Mouse (Mus musculus) hematopoietic stem cell, adult 5-6 weeks (primary cell): Measurements from ENCODE around the gene Icosl. TPM values are rescaled to one million over a fixed set of nuclear protein-coding genes. Genes with fewer than 3 reads are reported as not detected.
A peak's percentile ranks its signal among the peaks of the same experiment; 100 is the strongest.

Experiments used
- ATAC-seq, 2 experiments: fragments of 125-278 bp in 1 of 2; replicated peaks in 1 of 2; 2 replicates each; pipeline ENCODE4 v1.8.0; 2016 to 2017; ENCODE audit warnings: inconsistent platforms in 2 of 2, mild to moderate bottlenecking in 2 of 2, moderate number of reproducible peaks in 2 of 2, low read depth in 1 of 2, moderate TSS enrichment in 1 of 2; ENCODE audit not compliant: low FRiP score in 2 of 2, poor library complexity in 2 of 2, severe bottlenecking in 2 of 2, insufficient read depth in 1 of 2, low TSS enrichment in 1 of 2
- total RNA-seq: library from RNA; stranded (forward); fragments of 172-1452, 232-1000 nt; gene quantifications from 2 replicates; pipeline ENCODE4 v1.2.3, GENCODE M21; 2017

Gene Icosl
- total RNA-seq, 1 experiment from 2014 or later: 5.1 TPM

DNA sequence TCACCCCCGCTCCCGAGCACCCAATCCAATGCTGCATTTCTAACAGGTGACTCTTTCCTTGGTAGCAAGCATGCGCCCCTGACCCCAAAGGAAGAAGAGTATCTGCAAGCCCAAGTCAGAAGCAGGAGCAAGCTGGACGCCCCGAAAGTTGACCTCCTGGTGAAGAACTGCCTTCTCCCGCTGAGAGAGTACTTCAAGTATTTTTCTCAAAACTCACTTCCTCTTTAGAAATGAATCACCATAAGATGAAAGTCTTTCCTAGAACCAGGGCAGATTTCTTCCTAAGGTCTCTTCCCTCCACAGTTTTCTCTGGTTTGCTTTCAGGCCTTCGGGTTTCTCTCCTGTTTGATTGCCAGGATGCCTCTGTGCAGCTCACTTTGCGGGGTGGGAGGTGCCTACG, 6.0 kb upstream of the Icosl start:
- no peak for ATAC-seq

GRCm38 (mm10) chr10:78067226-78067625, 1.9 kb upstream of the Icosl start:
- no peak for ATAC-seq

DNA sequence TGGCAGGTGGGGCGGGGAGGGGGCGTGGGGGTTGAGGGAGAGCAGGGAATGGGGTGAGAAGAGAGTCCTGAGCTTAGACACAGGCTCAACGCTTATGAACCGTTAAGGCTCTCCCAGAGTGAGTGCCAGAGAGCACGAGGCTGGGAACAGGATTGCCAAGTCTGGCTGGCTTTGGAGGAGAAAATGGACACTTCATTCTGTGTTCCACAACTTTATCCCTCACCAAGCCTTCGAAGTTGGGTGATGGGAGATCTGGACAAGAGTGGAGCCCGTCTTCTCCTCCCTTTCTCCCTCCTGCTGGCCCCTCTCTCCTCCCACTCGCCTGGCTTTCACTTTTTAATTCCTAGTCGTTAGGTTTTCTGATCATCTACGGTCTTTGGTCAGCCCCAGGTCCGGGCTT, 561 bp upstream of the Icosl start:
- ATAC-seq: no peak

DNA sequence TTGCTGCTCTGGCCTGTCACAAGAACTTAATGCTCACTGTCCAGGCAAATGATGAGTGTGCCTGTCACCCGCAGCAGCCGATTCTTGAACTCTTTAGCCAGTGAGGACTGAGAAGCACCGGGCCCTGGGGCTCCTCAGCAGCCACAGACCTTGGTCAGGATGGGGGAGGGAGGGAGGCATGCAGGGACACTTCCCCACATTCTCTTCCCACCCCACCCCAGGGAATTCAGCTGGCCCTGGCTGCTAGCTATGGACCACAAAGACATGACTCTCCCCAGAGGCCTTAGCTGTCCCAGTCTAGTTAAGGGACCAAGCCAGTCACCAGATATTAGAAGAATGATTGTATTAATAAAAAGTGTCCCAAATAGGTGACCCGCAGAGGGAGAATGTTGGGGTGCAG, 5.0 kb downstream of the Icosl start:
- ATAC-seq: no peak

GRCm38 (mm10) chr10:78074977-78075376, 5.9 kb downstream of the Icosl start:
- ATAC-seq: peak; percentile 57 to 70

DNA sequence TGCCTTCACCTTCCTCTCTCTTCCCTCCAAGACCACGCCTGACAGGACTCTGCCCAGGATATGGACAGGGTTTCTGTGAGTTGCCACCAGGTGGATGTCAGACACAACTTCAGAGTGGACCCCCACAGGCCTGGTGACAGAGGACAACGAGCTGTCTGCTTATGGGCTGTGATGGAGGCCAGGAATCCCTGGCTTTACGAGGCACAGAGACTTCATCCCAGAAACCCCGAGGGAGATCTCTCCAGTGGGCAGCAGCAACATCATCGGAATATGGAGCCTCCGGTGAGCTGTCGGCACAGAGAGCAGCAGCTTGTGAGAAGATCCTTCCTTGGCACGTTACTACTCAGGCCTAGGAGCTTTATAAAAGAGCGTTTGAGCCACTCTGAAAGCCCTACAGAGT, 8.8 kb downstream of the Icosl start:
- ATAC-seq: no peak

GRCm38 (mm10) chr10:78078276-78078675, 9.2 kb downstream of the Icosl start:
- no peak for ATAC-seq

DNA sequence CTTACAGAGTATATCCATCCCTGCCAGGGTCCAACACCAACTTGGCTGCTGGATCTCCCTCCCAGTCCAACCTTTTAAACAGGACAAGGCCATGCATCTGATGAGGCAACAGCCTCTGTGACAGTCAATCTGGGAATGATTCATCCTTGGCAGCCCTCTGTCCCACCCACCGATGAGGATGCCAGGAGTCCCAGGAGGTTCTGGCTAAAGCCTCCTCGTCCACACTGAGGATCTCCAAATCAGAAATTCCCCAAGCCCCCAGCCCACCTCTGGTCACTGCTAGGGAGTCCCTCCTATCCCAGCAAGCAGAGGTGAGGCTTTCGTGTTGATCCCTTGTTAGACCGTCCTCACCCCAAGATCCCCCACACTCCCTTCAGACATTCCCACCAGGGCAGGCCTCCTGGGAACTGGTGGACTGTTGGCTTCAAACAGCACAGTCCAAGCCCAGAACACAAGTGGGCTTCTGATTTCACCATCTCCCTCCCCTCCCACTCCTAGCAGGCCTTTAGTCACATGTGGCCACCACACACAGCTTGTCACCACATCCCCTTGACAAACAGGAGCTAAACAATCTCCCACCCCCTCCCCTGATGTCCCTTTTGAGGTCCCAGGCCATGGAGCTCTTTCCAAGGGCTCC, 11.0 kb downstream of the Icosl start:
- ATAC-seq: peak in 1 of 2 experiments; percentile 32; a peak in 1 of 4 replicates

DNA sequence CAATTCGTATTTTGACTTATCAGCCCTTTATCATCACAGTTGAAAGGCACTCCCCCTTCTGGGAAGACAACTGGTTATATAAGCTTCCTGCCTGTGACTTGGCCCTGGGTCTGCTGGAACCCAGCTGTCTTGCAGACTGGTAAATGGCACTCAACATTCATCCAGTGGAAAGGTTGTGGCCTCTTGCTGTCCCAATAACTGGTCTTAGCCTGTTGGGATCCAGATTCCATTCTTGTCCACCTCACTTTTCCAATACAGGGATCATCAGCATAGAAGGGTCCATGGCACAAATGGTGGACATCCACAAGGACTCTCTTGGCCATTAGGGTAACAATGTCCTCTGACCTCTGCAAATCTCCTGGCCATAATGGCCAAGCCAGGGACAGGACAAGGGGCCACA, 15.0 kb downstream of the Icosl start:
- ATAC-seq: no peak

- no peak for ATAC-seq
Measured at GRCm38 (mm10) chr10:78085711-78086110, 16.6 kb downstream of the Icosl start.

- ATAC-seq: peak; percentile 50
Measured at GRCm38 (mm10) chr10:78086444-78087061, 17.5 kb downstream of the Icosl start.

DNA sequence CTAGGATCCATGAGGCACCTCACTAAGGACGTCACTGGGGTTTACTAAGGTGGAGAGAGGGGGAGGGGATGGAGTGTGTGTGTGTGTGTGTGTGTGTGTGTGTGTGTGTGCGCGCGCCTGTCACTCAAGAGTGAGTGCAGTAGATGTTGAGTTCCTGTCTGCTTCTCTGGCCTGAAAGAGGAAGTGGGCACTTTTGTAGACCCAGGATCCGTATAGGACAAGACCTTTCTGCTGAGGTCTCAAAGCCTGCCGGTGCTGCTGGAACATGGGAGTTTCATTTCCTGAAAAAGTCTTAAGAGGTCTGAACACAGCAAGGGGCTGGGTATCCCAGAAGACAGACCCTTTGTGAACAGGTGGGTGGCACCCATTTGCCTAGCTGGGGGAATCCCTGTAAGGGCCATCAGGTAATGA, 18.0 kb downstream of the Icosl start:
- peak; percentile 86 to 89 for ATAC-seq

- ATAC-seq: no peak
Measured at GRCm38 (mm10) chr10:78090246-78090645, 21.1 kb downstream of the Icosl start.

DNA sequence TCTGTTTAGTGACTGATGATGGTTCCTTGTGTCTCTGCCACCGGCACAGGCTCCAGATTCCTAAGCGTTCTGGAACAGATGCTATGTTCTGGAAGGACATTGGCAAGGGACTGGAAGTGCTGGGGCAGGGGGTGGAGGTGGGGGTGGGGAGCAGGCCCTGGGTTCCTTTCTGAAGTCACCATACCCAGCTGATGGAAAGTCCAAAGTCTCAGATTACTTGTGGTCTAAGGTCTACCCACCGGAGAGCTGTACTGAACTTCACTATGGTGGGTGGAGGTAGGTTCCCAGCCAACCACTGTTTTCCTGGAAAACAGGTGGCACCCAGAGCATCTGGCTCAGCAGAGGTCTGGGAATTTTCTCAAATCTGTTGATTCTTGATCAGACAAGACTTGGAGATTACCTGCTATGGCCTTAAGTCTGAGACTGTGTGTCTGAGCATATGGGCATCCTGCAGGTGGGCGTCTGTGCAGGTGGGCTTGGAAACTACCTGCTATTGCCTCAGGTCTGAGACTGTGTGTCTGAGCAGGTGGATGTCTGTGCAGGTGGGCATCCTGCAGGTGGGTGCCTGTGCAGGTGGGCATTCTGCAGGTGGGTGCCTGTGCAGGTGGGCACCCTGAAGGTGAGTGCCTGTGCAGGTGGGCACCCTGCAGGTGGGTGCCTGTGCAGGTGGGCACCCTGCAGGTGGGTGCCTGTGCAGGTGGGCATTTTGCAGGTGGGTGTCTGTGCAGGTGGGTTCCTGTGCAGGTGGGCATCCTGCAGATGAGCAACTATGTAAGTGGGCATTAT, 21.8 kb downstream of the Icosl start:
- ATAC-seq: no peak

DNA sequence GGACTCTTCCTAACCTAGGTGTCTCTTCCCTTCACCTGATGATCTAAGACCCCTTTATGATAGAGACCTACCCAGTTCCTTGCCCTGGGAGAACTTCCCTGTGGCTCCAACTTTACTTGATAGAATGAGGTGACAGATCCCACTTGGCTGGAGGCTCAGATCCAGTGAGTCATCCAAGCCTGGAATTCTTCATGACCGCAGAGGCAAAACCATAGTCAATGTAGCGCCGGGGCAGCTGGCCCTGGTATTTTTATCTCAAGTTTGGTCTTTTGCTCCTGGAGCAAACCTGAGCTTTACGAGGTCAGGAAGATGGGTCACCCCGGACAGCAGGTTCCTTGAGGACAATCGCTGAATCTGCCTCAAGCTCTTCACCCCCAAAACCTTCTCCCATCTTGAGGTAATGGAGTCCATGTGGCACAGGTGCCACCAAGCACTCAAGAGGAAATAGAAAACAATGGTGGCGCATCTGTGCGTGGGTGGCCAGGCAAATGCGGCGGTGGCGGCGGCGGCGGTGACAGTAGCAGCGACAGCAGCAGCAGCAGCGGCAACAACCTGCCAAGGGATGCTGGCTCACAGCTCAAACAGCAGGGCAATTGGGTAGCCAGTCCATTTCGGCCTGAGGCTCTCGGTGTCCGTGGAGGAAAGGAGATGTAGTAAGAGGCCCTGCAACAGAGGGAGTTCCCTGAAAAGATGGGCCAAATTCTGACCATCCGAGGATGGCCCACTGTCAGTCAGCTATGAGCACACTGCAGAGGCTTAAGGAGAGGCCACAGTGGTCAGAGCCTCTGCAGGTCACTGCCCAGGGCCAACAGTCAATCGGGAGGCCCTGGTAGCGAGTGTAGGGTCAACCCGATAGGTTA, 23.0 kb downstream of the Icosl start:
- ATAC-seq: no peak

GRCm38 (mm10) chr10:78092725-78093029, 23.6 kb downstream of the Icosl start:
- no peak for ATAC-seq

DNA sequence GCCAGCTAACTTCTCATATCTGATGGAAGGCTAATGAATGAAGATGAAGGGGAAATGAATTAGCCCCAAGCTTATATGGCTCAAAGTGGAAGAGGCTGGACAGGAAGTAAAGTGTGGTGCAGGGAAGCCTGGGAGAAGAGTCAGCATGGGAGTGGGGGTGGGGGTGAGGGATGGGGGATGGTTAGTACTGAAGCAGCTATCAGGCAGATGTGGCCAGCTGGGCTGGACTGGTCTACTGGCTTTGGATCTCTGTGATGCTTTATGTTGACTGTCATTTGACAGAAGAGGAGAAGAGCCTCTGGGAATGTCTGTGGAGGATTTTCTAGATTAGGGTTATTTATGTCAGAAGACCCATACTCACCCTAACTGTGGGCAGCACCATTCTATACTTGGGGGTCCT, 26.1 kb downstream of the Icosl start:
- no peak for ATAC-seq
